Mouse (Mus musculus): Measurements from ENCODE around the gene Trem3. TPM values are rescaled to one million over a fixed set of nuclear protein-coding genes. Genes with fewer than 3 reads are reported as not detected.

Gene Trem3
- polyA plus RNA-seq (2016; fragmentation: Nextera tagmentation; extraction: Ambion mirVana): not detected in 2 replicates

- H3K27me3 ChIP-seq: no peaks in the 10 kb centered on the region
- H3K27ac ChIP-seq: no peak within 1 kb of the TSS
- H3K9me3 ChIP-seq: no peaks in the 10 kb centered on the region
- 82% methylated on average over 11 of the region's 11 CpGs for whole genome bisulfite sequencing
- no peak within 1 kb of the TSS for H3K4me2 ChIP-seq
- no peaks in the 10 kb centered on the region for H3K36me3 ChIP-seq
- no peak within 1 kb of the TSS for H3K9ac ChIP-seq (replicated peaks)
- ATAC-seq (ENCODE audit: insufficient number of reproducible peaks, insufficient read depth, low FRiP score, low TSS enrichment, low read depth): no peak
- H3K4me1 ChIP-seq (replicated peaks): no peaks in the 10 kb centered on the region
- no peak within 1 kb of the TSS for H3K4me3 ChIP-seq (replicated peaks)
These were observed at the start of gene Trem3 for GRCm38 (mm10) chr17:48247221-48247928. TSS of gene Trem3 (plus strand) at chr17:48247777.

GRCm38 (mm10) chr17:48203086-48203485 lies 44.5 kb upstream of the Trem3 start:
- no peak overlapping the region for H3K9ac ChIP-seq (replicated peaks)
- H3K27me3 ChIP-seq: no peaks in the 10 kb centered on the region
- no peak overlapping the region for H3K4me3 ChIP-seq (replicated peaks)
- H3K4me2 ChIP-seq: no peak overlapping the region
- no peaks in the 10 kb centered on the region for H3K4me1 ChIP-seq (replicated peaks)
- no peak overlapping the region for H3K27ac ChIP-seq
- H3K9me3 ChIP-seq: peaks cover 40% of the 10 kb centered on the region
- 95% methylated on average over 12 of the region's 12 CpGs for WGBS
- no peak for ATAC-seq (ENCODE audit: insufficient number of reproducible peaks, insufficient read depth, low FRiP score, low TSS enrichment, low read depth)
- no peaks in the 10 kb centered on the region for H3K36me3 ChIP-seq

GRCm38 (mm10) chr17:48212596-48212995 lies 35.0 kb upstream of the Trem3 start:
- no peak overlapping the region for H3K4me2 ChIP-seq
- H3K27me3 ChIP-seq: no peaks in the 10 kb centered on the region
- no peaks in the 10 kb centered on the region for H3K4me1 ChIP-seq (replicated peaks)
- no peaks in the 10 kb centered on the region for H3K36me3 ChIP-seq
- WGBS: 96% methylated on average over 12 of the region's 12 CpGs
- H3K4me3 ChIP-seq (replicated peaks): no peak overlapping the region
- ATAC-seq (ENCODE audit: insufficient number of reproducible peaks, insufficient read depth, low FRiP score, low TSS enrichment, low read depth): no peak
- H3K27ac ChIP-seq: no peak overlapping the region
- 0 out of 2 replicates have a peak, but pooled peaks cover 4% of the 10 kb centered on the region for H3K9me3 ChIP-seq
- no peak overlapping the region for H3K9ac ChIP-seq (replicated peaks)

- 71% methylated on average over 5 of the region's 5 CpGs for WGBS
These were observed 34.1 kb upstream of the Trem3 start for GRCm38 (mm10) chr17:48213511-48213910.

GRCm38 (mm10) chr17:48215429-48215828 lies 32.1 kb upstream of the Trem3 start:
- Histone ChIP-seq H3K27me3 (no peaks in the 10 kb centered on the region), H3K4me2 (no peak overlapping the region), H3K36me3 (no peaks in the 10 kb centered on the region), H3K9me3 (peaks cover 13% of the 10 kb centered on the region), H3K4me3 (replicated peaks) (no peak overlapping the region), H3K27ac (no peak overlapping the region), H3K4me1 (replicated peaks) (no peaks in the 10 kb centered on the region), H3K9ac (replicated peaks) (no peak overlapping the region)
- no peak for ATAC-seq (ENCODE audit: insufficient number of reproducible peaks, insufficient read depth, low FRiP score, low TSS enrichment, low read depth)
- 93% methylated on average over 1 of the region's 1 CpGs for WGBS

More at GRCm38 (mm10) chr17:48213511-48213910, 34.1 kb upstream of the Trem3 start:
- no peak for ATAC-seq (ENCODE audit: insufficient number of reproducible peaks, insufficient read depth, low FRiP score, low TSS enrichment, low read depth)
- H3K4me3 ChIP-seq (replicated peaks): no peak overlapping the region
- no peaks in the 10 kb centered on the region for H3K27me3 ChIP-seq
- no peak overlapping the region for H3K27ac ChIP-seq
- peaks cover 11% of the 10 kb centered on the region for H3K9me3 ChIP-seq
- H3K36me3 ChIP-seq: no peaks in the 10 kb centered on the region
- H3K9ac ChIP-seq (replicated peaks): no peak overlapping the region
- H3K4me1 ChIP-seq (replicated peaks): no peaks in the 10 kb centered on the region
- H3K4me2 ChIP-seq: no peak overlapping the region

- Histone ChIP-seq H3K27me3 (no peaks in the 10 kb centered on the region), H3K4me2 (no peak overlapping the region), H3K27ac (no peak overlapping the region), H3K9ac (replicated peaks) (no peak overlapping the region), H3K4me1 (replicated peaks) (peaks cover 4% of the 10 kb centered on the region; the same call in 1 of the 2 replicates), H3K9me3 (no peaks in the 10 kb centered on the region), H3K4me3 (replicated peaks) (no peak overlapping the region), H3K36me3 (no peaks in the 10 kb centered on the region)
- ATAC-seq (ENCODE audit: insufficient number of reproducible peaks, insufficient read depth, low FRiP score, low TSS enrichment, low read depth): no peak
- WGBS: 89% methylated on average over 7 of the region's 7 CpGs
These were observed 16.9 kb upstream of the Trem3 start for GRCm38 (mm10) chr17:48230680-48231079.

- no peaks in the 10 kb centered on the region for H3K9me3 ChIP-seq
- no peak within 1 kb of the TSS for H3K4me2 ChIP-seq
- no peaks in the 10 kb centered on the region for H3K36me3 ChIP-seq
- 74% methylated on average over 6 of the region's 6 CpGs for WGBS
- H3K9ac ChIP-seq (replicated peaks): no peak within 1 kb of the TSS
- H3K27me3 ChIP-seq: no peaks in the 10 kb centered on the region
- peaks cover 9% of the 10 kb centered on the region for H3K4me1 ChIP-seq (replicated peaks)
- no peak within 1 kb of the TSS for H3K4me3 ChIP-seq (replicated peaks)
- H3K27ac ChIP-seq: no peak within 1 kb of the TSS
- ATAC-seq (ENCODE audit: insufficient number of reproducible peaks, insufficient read depth, low FRiP score, low TSS enrichment, low read depth): no peak
These were observed 15.1 kb upstream of the Trem3 start, which contains the start of gene Trem1 for GRCm38 (mm10) chr17:48232518-48232917. TSS of gene Trem1 (plus strand) at chr17:48232768.

- Histone ChIP-seq H3K4me1 (replicated peaks) (peaks cover 9% of the 10 kb centered on the region), H3K27ac (no peak overlapping the region), H3K36me3 (no peaks in the 10 kb centered on the region), H3K9me3 (no peaks in the 10 kb centered on the region), H3K4me2 (no peak overlapping the region), H3K27me3 (no peaks in the 10 kb centered on the region), H3K4me3 (replicated peaks) (no peak overlapping the region), H3K9ac (replicated peaks) (no peak overlapping the region)
- WGBS: 87% methylated on average over 4 of the region's 4 CpGs
- ATAC-seq (ENCODE audit: insufficient number of reproducible peaks, insufficient read depth, low FRiP score, low TSS enrichment, low read depth): no peak
These were observed 13.8 kb upstream of the Trem3 start for GRCm38 (mm10) chr17:48233789-48234188.

GRCm38 (mm10) chr17:48234550-48234949 lies 13.0 kb upstream of the Trem3 start:
- Histone ChIP-seq H3K36me3 (no peaks in the 10 kb centered on the region), H3K9me3 (no peaks in the 10 kb centered on the region), H3K27ac (no peak overlapping the region), H3K4me1 (replicated peaks) (peaks cover 9% of the 10 kb centered on the region), H3K4me3 (replicated peaks) (no peak overlapping the region), H3K27me3 (no peaks in the 10 kb centered on the region), H3K4me2 (no peak overlapping the region), H3K9ac (replicated peaks) (no peak overlapping the region)
- ATAC-seq (ENCODE audit: insufficient number of reproducible peaks, insufficient read depth, low FRiP score, low TSS enrichment, low read depth): no peak
- 71% methylated on average over 5 of the region's 5 CpGs for WGBS

- H3K4me3 ChIP-seq (replicated peaks): no peak overlapping the region
- ATAC-seq (ENCODE audit: insufficient number of reproducible peaks, insufficient read depth, low FRiP score, low TSS enrichment, low read depth): peak; percentile 77
- no peak overlapping the region for H3K4me2 ChIP-seq
- H3K27me3 ChIP-seq: no peaks in the 10 kb centered on the region
- no peak overlapping the region for H3K27ac ChIP-seq
- H3K4me1 ChIP-seq (replicated peaks): peaks cover 9% of the 10 kb centered on the region
- no peaks in the 10 kb centered on the region for H3K9me3 ChIP-seq
- WGBS: 37% methylated on average over 4 of the region's 4 CpGs
- H3K9ac ChIP-seq (replicated peaks): no peak overlapping the region
- no peaks in the 10 kb centered on the region for H3K36me3 ChIP-seq
These were observed 11.7 kb upstream of the Trem3 start for GRCm38 (mm10) chr17:48235773-48236370.

- H3K9me3 ChIP-seq: no peaks in the 10 kb centered on the region
- no peaks in the 10 kb centered on the region for H3K36me3 ChIP-seq
- no peak for ATAC-seq (ENCODE audit: insufficient number of reproducible peaks, insufficient read depth, low FRiP score, low TSS enrichment, low read depth)
- peaks cover 6% of the 10 kb centered on the region for H3K4me1 ChIP-seq (replicated peaks)
- H3K27ac ChIP-seq: no peak overlapping the region
- no peaks in the 10 kb centered on the region for H3K27me3 ChIP-seq
- H3K9ac ChIP-seq (replicated peaks): no peak overlapping the region
- WGBS: 88% methylated on average over 8 of the region's 8 CpGs
- H3K4me2 ChIP-seq: no peak overlapping the region
- H3K4me3 ChIP-seq (replicated peaks): no peak overlapping the region
These were observed 10.0 kb upstream of the Trem3 start for GRCm38 (mm10) chr17:48237621-48238020.
